Mouse (Mus musculus): Measurements from ENCODE around the gene Otud7a.

- TF ChIP-seq CTCF (IDR thresholded peaks at IDR 0.05; ENCODE audit: extremely low read depth, insufficient read depth, low read length) (no peak), POLR2A (IDR thresholded peaks at IDR 0.05; ENCODE audit: extremely low read depth, insufficient read depth, low read length) (no peak)
Observed at GRCm38 (mm10) chr7:63508079-63508478, 63.5 kb downstream of the Otud7a start.
